Mouse (Mus musculus) stomach, postnatal 0 days (tissue): ENCODE results near the gene Ercc2. TPM values are rescaled to one million over a fixed set of nuclear protein-coding genes. Genes with fewer than 3 reads are reported as not detected.

Experiments used
- ATAC-seq: fragments of 200-750 bp; cut with Nextera tagmentation; 2 replicates; pipeline ENCODE4 v1.8.0; 2017; ENCODE audit not compliant: low FRiP score, low TSS enrichment
- DNase-seq: peaks from one replicate; pipeline ENCODE4 v3.0.0-alpha.2; 2016; ENCODE audit warnings: low spot score
- H3K27ac ChIP-seq: fragments of 300-500 bp; sonication (generic); replicated peaks from 2 replicates; pipeline ENCODE4 v1.5.1; 2014; ENCODE audit warnings: mild to moderate bottlenecking, control low read depth
- H3K27me3 ChIP-seq: fragments of 300-500 bp; sonication (generic); 2 replicates; pipeline ENCODE4 v1.6.1; 2014; ENCODE audit warnings: low read length; ENCODE audit not compliant: control insufficient read depth, insufficient read depth
- H3K36me3 ChIP-seq: fragments of 300-500 bp; sonication (generic); 2 replicates; pipeline ENCODE4 v1.6.1; 2014; ENCODE audit warnings: low read length, mixed read lengths; ENCODE audit not compliant: control insufficient read depth, insufficient read depth
- H3K4me1 ChIP-seq: fragments of 300-500 bp; sonication (generic); replicated peaks from 2 replicates; pipeline ENCODE4 v1.6.1; 2014; ENCODE audit warnings: antibody characterized with exemption; ENCODE audit not compliant: control insufficient read depth, insufficient read depth
- H3K4me2 ChIP-seq: fragments of 300-500 bp; sonication (generic); replicated peaks from 2 replicates; pipeline ENCODE4 v1.6.1; 2014; ENCODE audit warnings: low read depth, mild to moderate bottlenecking, control low read depth, moderate library complexity
- H3K4me3 ChIP-seq: fragments of 300-500 bp; sonication (generic); 2 replicates; pipeline ENCODE4 v1.5.1; 2014; ENCODE audit warnings: low read depth, low read length, control low read depth
- H3K9ac ChIP-seq: fragments of 300-500 bp; sonication (generic); 2 replicates; pipeline ENCODE4 v1.6.1; 2014; ENCODE audit warnings: mild to moderate bottlenecking, low read length, control low read depth, mixed read lengths
- H3K9me3 ChIP-seq: fragments of 300-500 bp; sonication (generic); 2 replicates; pipeline ENCODE4 v1.6.1; 2016; ENCODE audit warnings: low read length; ENCODE audit not compliant: control insufficient read depth
- CTCF ChIP-seq: IDR thresholded peaks from 2 replicates; pipeline ENCODE4 v1.5.1; 2016; ENCODE audit warnings: antibody characterized with exemption, low read depth, mild to moderate bottlenecking, moderate library complexity
- EP300 ChIP-seq: optimal IDR thresholded peaks from 2 replicates; pipeline ENCODE3; 2016; ENCODE audit warnings: antibody characterized with exemption
- WGBS: fragments of 180-500 bp; shearing (Covaris S2); extraction: QIAGEN DNeasy Blood & Tissue Kit; methylation state at CpG from one replicate; pipeline ENCODE4 v1.1.7; 2014; 5-methylcytosine and 5-hydroxymethylcytosine counted together
- polyA plus RNA-seq: library from polyadenylated mRNA; unstranded; fragments of >200 nt; fragmentation: Nextera tagmentation; extraction: Ambion mirVana; gene quantifications from 2 replicates; pipeline ENCODE4 v1.2.1, GENCODE M21; 2015

Gene Ercc2
- polyA plus RNA-seq, 1 experiment from 2014 or later = 6.0 TPM

DNA sequence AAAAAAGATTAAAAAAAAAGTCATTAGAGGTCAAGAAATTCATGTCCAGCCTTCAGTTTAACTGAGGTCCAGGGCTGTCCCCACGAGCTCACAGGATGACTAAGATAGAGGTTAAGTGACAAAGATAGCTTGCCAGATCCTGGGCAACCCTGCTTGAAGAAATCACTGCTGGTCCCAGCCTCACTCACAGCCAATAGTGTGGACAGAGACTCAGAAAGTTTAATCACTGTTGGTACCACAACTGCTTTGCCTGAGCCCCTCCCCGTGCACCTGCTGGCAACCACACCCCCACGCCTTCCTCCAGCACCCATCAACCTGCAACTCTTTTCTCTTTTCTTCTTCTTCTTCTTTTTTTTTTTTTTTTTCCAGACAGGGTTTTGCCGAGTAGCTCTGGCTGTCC lies 42.2 kb downstream of the Ercc2 start:
- 54% methylated on average over 4 of the region's 4 CpGs for WGBS
- Histone ChIP-seq H3K9ac (no peak overlapping the region), H3K4me3 (no peak overlapping the region), H3K36me3 (peaks cover 26% of the 10 kb centered on the region), H3K27me3 (no peaks in the 10 kb centered on the region), H3K27ac (no peak overlapping the region), H3K4me1 (no peaks in the 10 kb centered on the region), H3K4me2 (no peak overlapping the region), H3K9me3 (no peaks in the 10 kb centered on the region)
- TF ChIP-seq EP300 = no peak
- no peak for TF ChIP-seq CTCF
- DNase-seq (no peak), ATAC-seq (no peak)

- 80% methylated on average over 6 of the region's 6 CpGs for WGBS
- Histone ChIP-seq H3K9ac (no peak overlapping the region), H3K4me3 (no peak overlapping the region), H3K27ac (no peak overlapping the region), H3K27me3 (no peaks in the 10 kb centered on the region), H3K4me1 (no peaks in the 10 kb centered on the region), H3K36me3 (peaks cover 36% of the 10 kb centered on the region), H3K4me2 (no peak overlapping the region), H3K9me3 (no peaks in the 10 kb centered on the region)
- DNase-seq (no peak), ATAC-seq (no peak)
- TF ChIP-seq EP300 = no peak
- TF ChIP-seq CTCF = no peak
Observed at GRCm38 (mm10) chr7:19426349-19426748, 44.5 kb downstream of the Ercc2 start.

GRCm38 (mm10) chr7:19426888-19427287 lies 45.1 kb downstream of the Ercc2 start:
- no peak for TF ChIP-seq CTCF
- no peak for TF ChIP-seq EP300
- WGBS = 94% methylated on average over 6 of the region's 6 CpGs
- no peak for ATAC-seq
- H3K4me3 ChIP-seq = no peak overlapping the region
- H3K4me2 ChIP-seq = no peak overlapping the region
- H3K9me3 ChIP-seq = no peaks in the 10 kb centered on the region
- H3K4me1 ChIP-seq = no peaks in the 10 kb centered on the region
- peaks cover 40% of the 10 kb centered on the region for H3K36me3 ChIP-seq
- H3K27me3 ChIP-seq = no peaks in the 10 kb centered on the region
- DNase-seq = no peak
- no peak overlapping the region for H3K9ac ChIP-seq
- H3K27ac ChIP-seq = no peak overlapping the region

DNA sequence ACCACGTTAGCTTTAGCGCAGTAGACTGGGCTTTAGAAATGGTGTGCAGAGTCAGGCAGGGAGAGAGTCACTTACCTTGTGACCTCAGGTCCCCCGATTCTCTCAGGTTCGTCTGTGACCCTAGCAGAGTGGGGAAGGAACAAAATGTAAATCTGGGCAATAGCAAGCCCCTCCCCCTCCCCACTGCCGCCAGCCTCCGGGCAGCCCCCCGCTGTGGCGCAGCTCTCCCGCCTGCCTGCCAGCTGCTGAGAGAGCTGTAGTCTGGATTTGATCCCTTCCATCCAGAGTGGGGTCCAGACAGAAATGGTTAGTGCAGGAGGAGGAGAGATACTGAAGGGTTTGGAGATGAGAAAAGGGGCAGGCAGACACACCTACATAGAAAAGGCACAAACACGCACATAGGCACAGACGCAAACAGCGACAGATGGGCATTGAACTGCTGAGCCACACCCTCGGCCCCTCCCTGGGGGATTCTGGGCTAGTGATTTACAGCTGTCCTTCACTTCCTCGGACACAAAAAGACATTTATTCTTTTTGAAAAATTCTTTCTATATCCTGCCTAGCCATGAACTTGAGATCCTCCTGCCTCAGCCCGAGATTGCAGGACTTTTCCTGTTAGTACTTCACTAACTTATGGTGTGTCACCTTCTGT lies 46.3 kb downstream of the Ercc2 start:
- Histone ChIP-seq H3K4me2 (no peak overlapping the region), H3K4me3 (no peak overlapping the region), H3K36me3 (peaks cover 51% of the 10 kb centered on the region), H3K4me1 (no peaks in the 10 kb centered on the region), H3K27ac (no peak overlapping the region), H3K9me3 (no peaks in the 10 kb centered on the region), H3K27me3 (no peaks in the 10 kb centered on the region), H3K9ac (no peak overlapping the region)
- no peak for TF ChIP-seq EP300
- TF ChIP-seq CTCF = no peak
- 80% methylated on average over 15 of the region's 15 CpGs for WGBS
- DNase-seq (no peak), ATAC-seq (no peak)

DNA sequence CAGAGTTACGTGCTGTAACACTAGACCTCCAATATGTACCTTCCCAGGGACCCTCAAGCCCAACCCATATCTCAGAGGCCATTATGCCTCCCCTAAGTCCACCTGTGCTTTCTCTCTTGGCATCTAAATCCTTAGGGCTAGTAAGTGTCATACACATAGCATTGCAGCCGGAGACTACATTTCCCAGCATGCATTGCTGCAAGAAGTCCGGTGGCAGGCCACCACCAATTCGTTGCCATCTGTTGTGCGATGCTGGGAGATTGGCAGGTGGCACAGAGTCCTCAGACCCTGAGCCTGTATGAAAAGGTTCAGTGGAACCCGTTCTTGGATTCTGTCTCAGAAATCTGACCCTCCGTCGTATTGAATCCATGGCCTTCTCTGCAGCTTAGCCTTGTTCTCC lies 47.9 kb downstream of the Ercc2 start:
- DNase-seq (no peak), ATAC-seq (no peak)
- Histone ChIP-seq H3K4me3 (no peak overlapping the region), H3K4me2 (no peak overlapping the region), H3K9ac (no peak overlapping the region), H3K4me1 (no peaks in the 10 kb centered on the region), H3K36me3 (peaks cover 66% of the 10 kb centered on the region), H3K9me3 (no peaks in the 10 kb centered on the region), H3K27ac (no peak overlapping the region), H3K27me3 (no peaks in the 10 kb centered on the region)
- WGBS = 82% methylated on average over 8 of the region's 8 CpGs
- no peak for TF ChIP-seq EP300
- TF ChIP-seq CTCF = no peak

- no peak overlapping the region for H3K4me2 ChIP-seq
- no peak for TF ChIP-seq EP300
- no peak for TF ChIP-seq CTCF
- ATAC-seq (no peak), DNase-seq (no peak)
- no peak overlapping the region for H3K27ac ChIP-seq
- WGBS = 85% methylated on average over 6 of the region's 6 CpGs
- no peak overlapping the region for H3K4me3 ChIP-seq
- H3K4me1 ChIP-seq = no peaks in the 10 kb centered on the region
- peaks cover 66% of the 10 kb centered on the region for H3K36me3 ChIP-seq
- H3K9me3 ChIP-seq = no peaks in the 10 kb centered on the region
- no peak overlapping the region for H3K9ac ChIP-seq
- no peaks in the 10 kb centered on the region for H3K27me3 ChIP-seq
Observed at GRCm38 (mm10) chr7:19430402-19430801, 48.6 kb downstream of the Ercc2 start.
